Mouse (Mus musculus): Measurements from ENCODE around the gene Nrarp. TPM values are rescaled to one million over a fixed set of nuclear protein-coding genes. Genes with fewer than 3 reads are reported as not detected.

Gene Nrarp
- polyA plus RNA-seq, 1 experiment from 2014 or later = 11.0 TPM

DNA sequence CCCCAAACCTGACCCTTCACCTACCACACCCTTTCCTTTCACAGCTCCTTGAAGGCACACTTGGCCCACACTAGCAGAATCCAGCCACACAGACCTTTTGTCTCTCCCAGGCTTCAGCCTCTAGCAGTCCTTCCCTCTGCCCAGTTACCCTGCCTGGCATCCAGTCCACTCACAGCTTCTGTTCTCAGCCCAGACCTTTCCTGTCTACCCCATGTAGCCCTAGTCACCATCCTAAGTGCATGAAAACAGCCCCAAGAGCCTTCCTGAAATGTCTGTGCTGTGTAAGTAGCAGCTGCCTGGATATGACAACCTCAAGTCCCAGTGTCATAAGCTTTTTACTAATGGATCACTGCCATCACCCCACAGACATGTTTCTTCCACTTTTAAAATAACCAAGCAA, 17.4 kb downstream of the Nrarp start:
- ATAC-seq (ENCODE audit: insufficient read depth, low FRiP score) = no peak
- H3K4me2 ChIP-seq (ENCODE audit: low read depth, low read length) = no peak overlapping the region
- H3K4me1 ChIP-seq (ENCODE audit: control insufficient read depth, insufficient read depth, low read length) = peaks cover 35% of the 10 kb centered on the region
- H3K9me3 ChIP-seq (replicated peaks; ENCODE audit: control insufficient read depth, low read length) = no peaks in the 10 kb centered on the region
- H3K27me3 ChIP-seq (ENCODE audit: control insufficient read depth, insufficient read depth, low read length) = no peaks in the 10 kb centered on the region; the same call in 1 of the 2 replicates
- H3K9ac ChIP-seq (ENCODE audit: low read length) = no peak overlapping the region
- H3K27ac ChIP-seq (ENCODE audit: low read length) = peak overlapping the region; percentile 97
- peaks cover 16% of the 10 kb centered on the region for H3K36me3 ChIP-seq (ENCODE audit: control insufficient read depth, insufficient read depth, low read length)
- H3K4me3 ChIP-seq (replicated peaks; ENCODE audit: low read length) = no peak overlapping the region

GRCm38 (mm10) chr2:25200631-25201030, 20.1 kb downstream of the Nrarp start:
- H3K4me1 ChIP-seq (ENCODE audit: control insufficient read depth, insufficient read depth, low read length) = peaks cover 10% of the 10 kb centered on the region; the same call in 1 of the 2 replicates
- no peak overlapping the region for H3K27ac ChIP-seq (ENCODE audit: low read length)
- H3K4me2 ChIP-seq (ENCODE audit: low read depth, low read length) = no peak overlapping the region
- H3K36me3 ChIP-seq (ENCODE audit: control insufficient read depth, insufficient read depth, low read length) = peaks cover 18% of the 10 kb centered on the region
- ATAC-seq (ENCODE audit: insufficient read depth, low FRiP score) = no peak
- H3K27me3 ChIP-seq (ENCODE audit: control insufficient read depth, insufficient read depth, low read length) = no peaks in the 10 kb centered on the region
- H3K4me3 ChIP-seq (replicated peaks; ENCODE audit: low read length) = no peak overlapping the region
- 90% methylated on average over 2 of the region's 2 CpGs for WGBS
- H3K9me3 ChIP-seq (replicated peaks; ENCODE audit: control insufficient read depth, low read length) = no peaks in the 10 kb centered on the region
- no peak overlapping the region for H3K9ac ChIP-seq (ENCODE audit: low read length)

DNA sequence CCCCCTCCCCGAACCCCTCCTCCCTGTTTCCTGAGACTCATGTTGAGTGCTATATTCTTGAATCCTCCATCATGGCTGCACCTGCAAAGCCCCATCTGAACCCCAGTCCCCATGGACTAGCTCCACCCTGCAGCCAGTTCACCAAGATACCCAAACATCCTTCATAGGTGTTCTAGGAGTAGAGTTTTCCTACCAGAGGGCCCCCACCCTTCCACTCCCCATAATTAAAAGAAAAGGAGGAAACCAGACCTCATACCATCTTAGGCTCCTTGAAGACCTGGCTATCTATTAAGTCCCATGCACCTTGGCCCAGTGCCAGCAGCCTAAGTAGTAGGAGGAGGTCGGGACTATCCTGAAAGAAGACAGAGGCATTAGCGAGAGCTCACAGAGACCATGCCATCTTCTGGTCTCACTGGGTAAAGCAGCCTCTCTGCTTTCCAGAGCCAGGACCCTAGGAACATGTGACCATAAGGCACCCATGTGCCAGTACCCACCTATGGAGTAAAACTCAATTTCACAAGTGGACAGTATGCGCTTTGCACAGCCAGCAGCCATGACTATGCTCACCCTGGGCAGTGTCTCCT, 23.2 kb downstream of the Nrarp start:
- Histone ChIP-seq H3K4me1 (ENCODE audit: control insufficient read depth, insufficient read depth, low read length) (0 out of 2 replicates have a peak, but pooled peaks cover 6% of the 10 kb centered on the region), H3K27me3 (ENCODE audit: control insufficient read depth, insufficient read depth, low read length) (no peaks in the 10 kb centered on the region), H3K36me3 (ENCODE audit: control insufficient read depth, insufficient read depth, low read length) (peaks cover 19% of the 10 kb centered on the region), H3K9me3 (replicated peaks; ENCODE audit: control insufficient read depth, low read length) (no peaks in the 10 kb centered on the region), H3K9ac (ENCODE audit: low read length) (no peak overlapping the region), H3K4me2 (ENCODE audit: low read depth, low read length) (no peak overlapping the region), H3K27ac (ENCODE audit: low read length) (no peak overlapping the region), H3K4me3 (replicated peaks; ENCODE audit: low read length) (no peak overlapping the region)
- no peak; the same call in 1 of the 2 replicates for ATAC-seq (ENCODE audit: insufficient read depth, low FRiP score)
- 63% methylated on average over 4 of the region's 4 CpGs for WGBS

DNA sequence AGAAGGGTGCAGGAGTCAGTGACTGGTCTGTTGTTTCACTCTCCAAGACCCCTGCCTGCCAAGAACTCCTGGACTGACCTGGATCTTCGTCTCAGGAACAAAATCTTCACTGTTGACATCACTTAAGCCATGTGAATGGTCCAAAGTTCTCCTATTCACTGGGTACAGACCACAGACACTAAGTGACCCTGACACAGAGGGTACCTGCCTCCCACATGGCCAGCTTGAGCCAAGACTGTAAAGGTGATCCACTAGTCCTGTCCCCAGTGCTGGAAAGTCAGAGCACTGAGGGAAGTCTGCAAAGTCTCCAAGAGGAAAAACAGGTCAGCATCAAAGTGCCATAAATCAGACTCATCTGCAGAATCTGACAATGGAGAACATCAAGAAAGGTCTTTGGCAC, 27.0 kb downstream of the Nrarp start:
- Histone ChIP-seq H3K27me3 (ENCODE audit: control insufficient read depth, insufficient read depth, low read length) (no peaks in the 10 kb centered on the region), H3K4me2 (ENCODE audit: low read depth, low read length) (no peak overlapping the region), H3K4me3 (replicated peaks; ENCODE audit: low read length) (no peak overlapping the region), H3K9me3 (replicated peaks; ENCODE audit: control insufficient read depth, low read length) (no peaks in the 10 kb centered on the region), H3K9ac (ENCODE audit: low read length) (no peak overlapping the region), H3K36me3 (ENCODE audit: control insufficient read depth, insufficient read depth, low read length) (peaks cover 9% of the 10 kb centered on the region; the same call in 1 of the 2 replicates), H3K27ac (ENCODE audit: low read length) (no peak overlapping the region), H3K4me1 (ENCODE audit: control insufficient read depth, insufficient read depth, low read length) (peaks cover 17% of the 10 kb centered on the region)
- 78% methylated on average over 1 of the region's 1 CpGs for WGBS
- ATAC-seq (ENCODE audit: insufficient read depth, low FRiP score) = no peak

GRCm38 (mm10) chr2:25210686-25211085, 30.1 kb downstream of the Nrarp start:
- under 1% methylated on average over 24 of the region's 24 CpGs for WGBS
- Histone ChIP-seq H3K4me1 (ENCODE audit: control insufficient read depth, insufficient read depth, low read length) (peaks cover 17% of the 10 kb centered on the region), H3K27me3 (ENCODE audit: control insufficient read depth, insufficient read depth, low read length) (no peaks in the 10 kb centered on the region), H3K4me3 (replicated peaks; ENCODE audit: low read length) (peak overlapping the region; percentile 92), H3K4me2 (ENCODE audit: low read depth, low read length) (peak overlapping the region; percentile 89), H3K27ac (ENCODE audit: low read length) (peak overlapping the region; percentile 81), H3K9ac (ENCODE audit: low read length) (peak overlapping the region; percentile 97), H3K9me3 (replicated peaks; ENCODE audit: control insufficient read depth, low read length) (no peaks in the 10 kb centered on the region), H3K36me3 (ENCODE audit: control insufficient read depth, insufficient read depth, low read length) (0 out of 2 replicates have a peak, but pooled peaks cover 4% of the 10 kb centered on the region)
- ATAC-seq (ENCODE audit: insufficient read depth, low FRiP score) = peak; percentile 18; the same call in 1 of the 2 replicates

- under 1% methylated on average over 44 of the region's 44 CpGs for WGBS
- no peaks in the 10 kb centered on the region for H3K27me3 ChIP-seq (ENCODE audit: control insufficient read depth, insufficient read depth, low read length)
- peak within 1 kb of the TSS; percentile 89 for H3K4me2 ChIP-seq (ENCODE audit: low read depth, low read length)
- H3K36me3 ChIP-seq (ENCODE audit: control insufficient read depth, insufficient read depth, low read length) = 0 out of 2 replicates have a peak, but pooled peaks cover 4% of the 10 kb centered on the region
- peak; percentile 91 for ATAC-seq (ENCODE audit: insufficient read depth, low FRiP score)
- peak within 1 kb of the TSS; percentile 92 for H3K4me3 ChIP-seq (replicated peaks; ENCODE audit: low read length)
- peak within 1 kb of the TSS; percentile 97 for H3K9ac ChIP-seq (ENCODE audit: low read length)
- H3K4me1 ChIP-seq (ENCODE audit: control insufficient read depth, insufficient read depth, low read length) = peaks cover 17% of the 10 kb centered on the region
- H3K27ac ChIP-seq (ENCODE audit: low read length) = peak within 1 kb of the TSS; percentile 81
- H3K9me3 ChIP-seq (replicated peaks; ENCODE audit: control insufficient read depth, low read length) = no peaks in the 10 kb centered on the region
Measured at GRCm38 (mm10) chr2:25211121-25211670, 30.6 kb downstream of the Nrarp start, which contains the start of gene Nelfb. TSS of gene Nelfb (minus strand) at chr2:25211489.

GRCm38 (mm10) chr2:25213266-25213865, 32.8 kb downstream of the Nrarp start:
- H3K36me3 ChIP-seq (ENCODE audit: control insufficient read depth, insufficient read depth, low read length) = no peaks in the 10 kb centered on the region
- H3K9me3 ChIP-seq (replicated peaks; ENCODE audit: control insufficient read depth, low read length) = no peaks in the 10 kb centered on the region
- no peak overlapping the region for H3K27ac ChIP-seq (ENCODE audit: low read length)
- 60% methylated on average over 23 of the region's 23 CpGs for WGBS
- ATAC-seq (ENCODE audit: insufficient read depth, low FRiP score) = no peak
- H3K4me1 ChIP-seq (ENCODE audit: control insufficient read depth, insufficient read depth, low read length) = peaks cover 15% of the 10 kb centered on the region
- no peak overlapping the region for H3K9ac ChIP-seq (ENCODE audit: low read length)
- no peaks in the 10 kb centered on the region for H3K27me3 ChIP-seq (ENCODE audit: control insufficient read depth, insufficient read depth, low read length)
- no peak overlapping the region for H3K4me2 ChIP-seq (ENCODE audit: low read depth, low read length)
- H3K4me3 ChIP-seq (replicated peaks; ENCODE audit: low read length) = no peak overlapping the region

- Histone ChIP-seq H3K4me1 (ENCODE audit: control insufficient read depth, insufficient read depth, low read length) (peaks cover 10% of the 10 kb centered on the region), H3K36me3 (ENCODE audit: control insufficient read depth, insufficient read depth, low read length) (no peaks in the 10 kb centered on the region), H3K27ac (ENCODE audit: low read length) (no peak within 1 kb of the TSS), H3K9ac (ENCODE audit: low read length) (no peak within 1 kb of the TSS), H3K27me3 (ENCODE audit: control insufficient read depth, insufficient read depth, low read length) (no peaks in the 10 kb centered on the region), H3K4me2 (ENCODE audit: low read depth, low read length) (no peak within 1 kb of the TSS), H3K9me3 (replicated peaks; ENCODE audit: control insufficient read depth, low read length) (no peaks in the 10 kb centered on the region), H3K4me3 (replicated peaks; ENCODE audit: low read length) (no peak within 1 kb of the TSS)
- whole genome bisulfite sequencing = 61% methylated on average over 3 of the region's 3 CpGs
- ATAC-seq (ENCODE audit: insufficient read depth, low FRiP score) = no peak
Measured at GRCm38 (mm10) chr2:25214444-25214843, 33.9 kb downstream of the Nrarp start, which contains the start of gene Stpg3. TSS of gene Stpg3 (minus strand) at chr2:25214637.

DNA sequence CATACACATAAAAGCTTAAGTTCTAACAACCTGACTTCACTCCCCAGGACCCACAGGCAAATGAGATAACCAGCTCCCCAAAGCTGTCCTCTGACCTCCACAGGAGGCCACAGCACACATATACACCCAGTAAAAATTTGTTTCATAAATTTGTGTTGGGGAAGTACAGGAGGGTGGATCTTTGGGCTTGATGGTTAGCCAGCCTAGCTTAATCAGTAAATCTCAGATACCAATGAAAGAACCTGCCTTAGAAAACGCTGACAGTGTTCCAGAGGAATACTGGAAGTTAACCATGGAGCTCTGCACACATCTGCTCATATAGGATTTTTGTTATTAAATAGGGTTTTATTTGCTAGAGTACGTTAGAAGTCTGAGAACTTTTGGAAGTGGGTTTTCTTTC, 37.1 kb downstream of the Nrarp start:
- WGBS = 60% methylated on average over 2 of the region's 2 CpGs
- Histone ChIP-seq H3K9me3 (replicated peaks; ENCODE audit: control insufficient read depth, low read length) (no peaks in the 10 kb centered on the region), H3K27ac (ENCODE audit: low read length) (no peak overlapping the region), H3K9ac (ENCODE audit: low read length) (no peak overlapping the region), H3K36me3 (ENCODE audit: control insufficient read depth, insufficient read depth, low read length) (0 out of 2 replicates have a peak, but pooled peaks cover 5% of the 10 kb centered on the region), H3K4me3 (replicated peaks; ENCODE audit: low read length) (no peak overlapping the region), H3K4me1 (ENCODE audit: control insufficient read depth, insufficient read depth, low read length) (no peaks in the 10 kb centered on the region), H3K4me2 (ENCODE audit: low read depth, low read length) (no peak overlapping the region), H3K27me3 (ENCODE audit: control insufficient read depth, insufficient read depth, low read length) (no peaks in the 10 kb centered on the region)
- ATAC-seq (ENCODE audit: insufficient read depth, low FRiP score) = no peak

Data from stomach, embryonic 16.5 days (tissue).